Mouse (Mus musculus) lung, postnatal 0 days (tissue): Measurements from ENCODE around the gene Ccdc85c.

Experiments used
- CTCF ChIP-seq: IDR thresholded peaks from 2 replicates; pipeline ENCODE4 v1.5.1; 2016; ENCODE audit warnings: antibody characterized with exemption, mild to moderate bottlenecking
- EP300 ChIP-seq: IDR thresholded peaks from 2 replicates; pipeline ENCODE4 v1.6.1; 2016; ENCODE audit warnings: antibody characterized with exemption, mild to moderate bottlenecking, control low read depth

DNA sequence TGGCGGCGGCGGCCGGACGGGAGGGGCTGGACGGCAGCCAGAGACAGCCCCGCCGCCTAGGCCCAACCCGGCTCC, 96.1 kb downstream of the Ccdc85c start, which contains the start of gene Setd3:
- no peak for TF ChIP-seq CTCF
- no peak for TF ChIP-seq EP300
